Comparison of ENCODE assay signal across 1 mouse cellular context in the genomic region with DNA sequence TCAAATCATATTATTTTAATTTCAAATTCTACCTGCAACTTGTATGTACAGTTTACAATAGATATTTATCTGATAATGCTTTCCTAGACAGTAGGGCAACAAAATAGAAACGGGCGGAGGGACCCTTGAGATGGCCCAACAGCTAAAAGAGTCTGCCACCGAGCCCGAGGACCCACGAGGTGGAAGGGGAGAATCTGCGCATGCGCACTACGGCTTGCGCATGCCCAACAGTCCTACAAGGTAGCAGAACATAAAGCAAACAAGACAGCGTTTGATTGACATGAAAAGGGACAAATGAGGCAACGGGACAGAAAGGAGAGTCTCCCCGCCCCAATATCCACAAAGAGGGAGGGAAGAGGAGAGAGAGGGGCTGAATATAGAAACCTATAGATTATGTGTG.
TF ChIP-seq lines count a peak whose summit lies in the region.

No protein-coding gene starts in this region.

TF ChIP-seq in MEL, 35 proteins besides CTCF, POLR2A, EP300 and RAD21 (continued from another document):
- TF ChIP-seq MEF2A (IDR thresholded peaks at IDR 0.05; ENCODE audit: extremely low read depth, insufficient replicate concordance, low read depth, low read length, poor library complexity, severe bottlenecking) (no peak), GABPA (IDR thresholded peaks at IDR 0.05; ENCODE audit: low read depth, low read length) (no peak), POLR2AphosphoS5 (IDR thresholded peaks at IDR 0.05; ENCODE audit: borderline replicate concordance, low read depth, low read length) (no peak), NRF1 (IDR thresholded peaks at IDR 0.05; ENCODE audit: insufficient read depth, low read depth, low read length, poor library complexity, severe bottlenecking) (peak; percentile 94), ZKSCAN1 (IDR thresholded peaks at IDR 0.05; ENCODE audit: low read depth, low read length) (no peak), TCF12 (IDR thresholded peaks at IDR 0.05; ENCODE audit: low read depth, low read length) (peak; percentile 50; the same call in 1 of the 2 replicates), TBP (IDR thresholded peaks at IDR 0.05; ENCODE audit: low read depth, low read length) (peak; percentile 75), MAFK (IDR thresholded peaks at IDR 0.05; ENCODE audit: borderline replicate concordance, low read depth, low read length) (no peak), POLR2AphosphoS2 (IDR thresholded peaks at IDR 0.05; ENCODE audit: low read length) (peak; percentile 70; the same call in 1 of the 2 replicates), HCFC1 (IDR thresholded peaks at IDR 0.05; ENCODE audit: low read depth, low read length) (peak; percentile 65), ZMIZ1 (IDR thresholded peaks at IDR 0.05; ENCODE audit: low read depth, low read length) (peak; percentile 49; the same call in 1 of the 2 replicates), MAX (IDR thresholded peaks at IDR 0.05; ENCODE audit: low read length) (peak; percentile 91), MXI1 (IDR thresholded peaks at IDR 0.05; ENCODE audit: low read depth, low read length) (0 out of 2 replicates have a peak, but pooled peaks have one; percentile 33), USF1 (IDR thresholded peaks at IDR 0.05; ENCODE audit: low read depth, low read length) (peak; percentile 49; the same call in 1 of the 2 replicates), NELFE (IDR thresholded peaks at IDR 0.05; ENCODE audit: low read depth, low read length) (peak; percentile 70), SMC3 (IDR thresholded peaks at IDR 0.05; ENCODE audit: low read depth, low read length) (no peak), ZC3H11A (IDR thresholded peaks at IDR 0.05; ENCODE audit: low read depth, low read length) (no peak), BHLHE40 (IDR thresholded peaks at IDR 0.05; ENCODE audit: borderline replicate concordance, low read depth, low read length) (no peak), USF2 (IDR thresholded peaks at IDR 0.05; ENCODE audit: borderline replicate concordance in 1 of 2, insufficient read depth in 1 of 2, low read depth in 1 of 2, low read length in 2 of 2) (no peak), UBTF (IDR thresholded peaks at IDR 0.05; ENCODE audit: borderline replicate concordance, insufficient read depth, low read depth, low read length) (no peak), MYB (IDR thresholded peaks at IDR 0.05; ENCODE audit: low read depth, low read length) (no peak), E2F4 (IDR thresholded peaks at IDR 0.05; ENCODE audit: borderline replicate concordance, low read depth, low read length) (no peak)
